Mouse (Mus musculus) G1E-ER4 (cell line): Measurements from ENCODE around the gene Barx2. TPM values are rescaled to one million over a fixed set of nuclear protein-coding genes. Genes with fewer than 3 reads are reported as not detected.

Experiments
- GATA1 ChIP-seq: IDR thresholded peaks from one replicate; pipeline ENCODE4 v1.8.0; 2012; ENCODE audit warnings: low read length, inconsistent platforms
- polyA plus RNA-seq: library from polyadenylated mRNA; stranded (reverse); fragments of >175 nt; gene quantifications from 2 replicates; pipeline ENCODE4 v1.2.3, GENCODE M21; 2012

Barx2 gene
- polyA plus RNA-seq, 1 experiment, result not detected

- no peak for TF ChIP-seq GATA1
These were observed 61.6 kb downstream of the Barx2 start for GRCm38 (mm10) chr9:31851710-31852109.

- no peak for TF ChIP-seq GATA1
These were observed 62.6 kb downstream of the Barx2 start for GRCm38 (mm10) chr9:31850706-31851105.

GRCm38 (mm10) chr9:31849387-31849786 lies 63.9 kb downstream of the Barx2 start:
- no peak for TF ChIP-seq GATA1

- no peak for TF ChIP-seq GATA1
These were observed 68.6 kb downstream of the Barx2 start for GRCm38 (mm10) chr9:31844614-31845013.

GRCm38 (mm10) chr9:31841108-31841815 lies 72.0 kb downstream of the Barx2 start:
- no peak for TF ChIP-seq GATA1

- TF ChIP-seq GATA1, result no peak
These were observed 72.7 kb downstream of the Barx2 start for GRCm38 (mm10) chr9:31840571-31840970.

- TF ChIP-seq GATA1, result no peak
These were observed 73.2 kb downstream of the Barx2 start for GRCm38 (mm10) chr9:31840037-31840436.

GRCm38 (mm10) chr9:31839106-31840027 lies 73.9 kb downstream of the Barx2 start:
- no peak for TF ChIP-seq GATA1

GRCm38 (mm10) chr9:31838047-31838446 lies 75.2 kb downstream of the Barx2 start:
- TF ChIP-seq GATA1, result no peak

- TF ChIP-seq GATA1, result no peak
These were observed 104.5 kb downstream of the Barx2 start for GRCm38 (mm10) chr9:31808753-31809152.

GRCm38 (mm10) chr9:31802641-31803040 lies 110.6 kb downstream of the Barx2 start:
- no peak for TF ChIP-seq GATA1

Other genes with a start within 250 kb of the Barx2 start
- gene Arhgap32, start 202.7 kb upstream of the Barx2 start, polyA plus RNA-seq, result not detected in 2 replicates